Mouse (Mus musculus): Measurements from ENCODE around the gene Phlda3. TPM values are rescaled to one million over a fixed set of nuclear protein-coding genes. Genes with fewer than 3 reads are reported as not detected.
A peak's percentile ranks its signal among the peaks of the same experiment; 100 is the strongest.

The Phlda3 gene
- total RNA-seq, 4 experiments from 2014 or later, result 33.0 to 80.7 (median 38.4) TPM

DNA sequence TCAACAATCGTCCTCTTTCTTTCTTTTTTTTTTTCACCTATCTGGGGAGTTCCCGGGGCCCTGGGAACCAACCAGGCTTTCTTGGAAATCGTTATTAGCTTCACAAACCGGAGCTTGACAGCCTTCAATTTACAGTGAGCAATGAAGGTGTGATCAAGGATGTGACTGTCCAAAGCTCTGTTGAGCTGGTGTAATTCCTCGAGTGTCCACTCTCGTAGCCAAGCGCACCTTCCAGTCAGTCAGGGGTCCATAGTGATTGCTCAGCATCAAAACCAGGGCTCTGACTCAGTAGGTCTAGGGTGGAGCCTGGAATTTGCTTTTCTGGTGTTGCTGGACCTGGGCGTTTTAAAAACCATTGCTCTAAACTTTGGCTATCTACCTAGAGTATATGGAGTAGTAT is 5.7 kb upstream of the Phlda3 start:
- DNase-seq, result no peak

GRCm38 (mm10) chr1:135761728-135762127 is 4.2 kb upstream of the Phlda3 start:
- DNase-seq, result no peak

GRCm38 (mm10) chr1:135763503-135764205 is 2.3 kb upstream of the Phlda3 start:
- DNase-seq, result no peak

DNA sequence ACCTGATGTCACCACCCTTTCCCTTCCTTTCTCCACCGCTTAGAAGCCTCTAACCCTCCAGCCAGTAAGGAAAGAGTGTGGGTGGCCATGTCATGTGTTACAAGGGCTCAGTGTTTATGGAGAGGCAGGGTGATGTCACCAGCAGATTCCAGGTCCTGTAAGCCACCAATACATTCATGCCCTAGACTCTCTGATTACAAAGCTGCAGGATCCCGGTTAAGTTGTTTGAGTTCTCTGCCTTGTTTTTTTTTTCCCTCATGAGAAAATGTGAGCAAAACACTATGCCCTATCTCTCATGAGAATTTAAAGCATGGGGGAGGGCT is 1.8 kb upstream of the Phlda3 start:
- DNase-seq, result no peak

DNA sequence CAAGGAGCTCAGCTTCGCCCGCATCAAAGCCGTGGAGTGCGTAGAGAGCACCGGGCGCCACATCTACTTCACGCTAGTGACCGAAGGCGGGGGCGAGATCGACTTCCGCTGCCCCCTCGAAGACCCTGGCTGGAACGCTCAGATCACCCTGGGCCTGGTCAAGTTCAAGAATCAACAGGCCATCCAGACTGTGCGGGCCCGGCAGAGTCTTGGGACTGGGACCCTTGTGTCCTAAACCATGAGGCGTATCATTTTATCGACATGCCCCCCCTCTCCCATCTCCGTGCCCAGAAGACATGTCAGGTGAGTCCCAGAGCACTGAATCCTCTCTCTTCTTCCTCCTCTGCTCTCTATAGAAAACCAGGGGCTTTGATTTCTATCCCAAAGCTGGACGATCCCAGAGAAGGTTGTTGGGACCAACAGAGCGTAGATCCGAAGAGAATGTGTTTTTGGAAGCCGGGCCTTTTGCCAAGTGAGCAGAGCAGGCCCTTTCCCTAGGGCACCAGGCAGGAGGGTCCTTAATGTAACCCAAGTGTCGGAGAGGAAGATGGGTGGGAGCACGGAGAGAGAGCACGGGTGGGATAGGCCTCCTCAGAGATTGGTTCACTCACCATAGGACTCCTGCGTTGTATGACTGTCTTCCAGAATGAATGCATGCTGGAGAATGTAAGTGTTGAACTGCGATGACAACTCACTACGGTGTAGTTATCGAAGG is 830 bp downstream of the Phlda3 start:
- no peak for DNase-seq

GRCm38 (mm10) chr1:135767324-135767890 is 1.5 kb downstream of the Phlda3 start:
- DNase-seq, result no peak

GRCm38 (mm10) chr1:135768400-135768799 is 2.5 kb downstream of the Phlda3 start:
- no peak for DNase-seq

DNA sequence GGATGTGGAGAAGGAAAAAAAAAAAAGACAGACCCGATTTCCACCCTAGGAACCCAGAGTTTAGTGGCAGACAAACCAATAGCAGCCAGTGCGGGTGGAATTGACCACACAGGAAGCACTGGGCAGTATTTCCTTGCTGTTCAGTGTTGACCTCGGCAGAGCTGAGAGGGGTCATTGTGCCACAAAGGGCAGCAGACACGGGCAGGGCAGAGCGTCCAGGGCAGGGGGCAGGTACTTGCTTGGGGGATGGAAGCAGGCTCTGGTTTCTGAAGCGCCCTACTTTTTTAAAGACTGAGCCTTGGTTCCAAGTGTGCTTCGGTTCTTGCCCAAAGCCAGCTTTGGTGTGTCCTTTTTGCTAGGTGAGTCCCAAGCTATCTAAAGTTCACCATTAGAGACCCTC is 4.3 kb downstream of the Phlda3 start:
- no peak for DNase-seq

DNA sequence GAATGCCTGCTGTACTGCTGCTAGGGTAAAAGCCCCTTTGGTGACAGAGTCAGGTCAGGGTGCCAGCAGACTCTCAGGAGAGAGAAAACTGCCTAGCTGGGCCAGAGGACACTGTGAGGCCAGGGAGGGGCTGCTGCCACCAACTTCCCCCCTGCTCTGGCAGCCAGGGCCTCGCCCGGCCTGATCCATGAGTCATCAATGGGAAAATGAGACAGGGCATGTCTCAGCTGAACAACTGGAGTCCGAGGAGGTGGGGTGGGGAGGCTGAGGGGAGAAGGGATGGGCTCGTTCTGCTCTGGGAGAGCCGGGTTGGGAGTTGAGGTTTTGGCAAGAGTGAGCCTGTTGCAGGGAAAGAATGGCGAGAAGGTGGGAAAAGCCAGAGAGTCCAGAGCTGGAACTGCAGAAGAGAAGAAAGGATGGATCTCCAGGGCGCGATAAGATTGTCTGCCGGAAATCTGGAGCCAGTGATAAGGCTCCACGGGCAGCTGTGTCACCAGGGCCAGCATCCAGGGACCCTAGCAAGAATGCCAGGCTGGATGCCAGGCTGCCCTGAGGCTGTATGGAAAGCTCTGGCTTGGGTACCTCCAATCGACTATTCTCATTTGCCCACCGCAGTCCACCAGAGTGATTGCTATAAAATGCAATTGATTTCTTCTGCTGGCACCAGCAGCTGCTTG is 5.1 kb downstream of the Phlda3 start:
- peak; percentile 45 for DNase-seq

- DNase-seq, result no peak
These were observed 5.7 kb downstream of the Phlda3 start for GRCm38 (mm10) chr1:135771573-135771970.

DNA sequence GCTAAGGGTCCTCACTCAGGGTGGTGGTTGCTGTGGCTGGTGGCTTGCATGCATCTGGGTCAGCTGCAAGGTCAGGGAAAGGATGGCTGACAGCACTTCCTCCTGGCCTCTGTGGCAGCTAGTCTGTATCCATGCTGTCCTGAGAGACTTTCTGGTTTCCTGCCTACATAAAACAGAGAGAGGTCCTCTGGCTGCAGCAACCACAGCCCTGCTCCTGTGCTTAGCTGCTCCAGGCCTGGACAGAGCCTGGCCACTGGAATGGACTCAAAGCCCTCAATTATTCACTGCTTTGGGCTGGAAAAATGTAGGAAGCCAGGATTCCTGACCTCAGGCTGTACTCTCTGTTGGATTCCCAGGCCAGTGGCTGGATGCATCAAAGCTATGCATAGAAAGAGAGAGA is 10.7 kb downstream of the Phlda3 start:
- DNase-seq, result no peak

GRCm38 (mm10) chr1:135777046-135777445 is 11.1 kb downstream of the Phlda3 start:
- DNase-seq, result no peak

GRCm38 (mm10) chr1:135778780-135779535 is 13.0 kb downstream of the Phlda3 start, which contains the start of gene Tnni1:
TSS of gene Tnni1 (plus strand) at chr1:135779434.
- DNase-seq, result no peak

DNA sequence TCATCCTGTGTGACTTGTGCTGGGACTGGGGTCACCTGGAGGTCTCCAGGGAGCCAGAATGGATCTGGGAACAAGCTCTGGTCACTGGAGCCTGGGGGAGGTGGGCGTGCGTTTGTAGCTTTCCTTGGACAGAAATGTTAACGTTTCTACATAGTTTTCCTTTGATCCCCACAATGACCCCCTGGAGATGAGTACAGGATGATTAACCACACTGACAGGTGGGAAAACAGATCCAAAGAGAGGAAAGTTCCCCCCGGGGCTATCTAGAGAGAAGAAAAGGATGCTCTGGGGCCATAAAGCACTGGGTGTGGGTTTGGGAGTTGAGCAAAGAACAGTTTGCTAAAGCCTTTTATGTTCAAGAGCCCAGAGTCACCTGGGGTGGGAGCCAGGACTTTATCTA is 14.7 kb downstream of the Phlda3 start:
- no peak for DNase-seq

- DNase-seq, result no peak
These were observed 15.3 kb downstream of the Phlda3 start for GRCm38 (mm10) chr1:135781220-135781619.

GRCm38 (mm10) chr1:135782816-135783215 is 16.9 kb downstream of the Phlda3 start:
- no peak for DNase-seq

DNA sequence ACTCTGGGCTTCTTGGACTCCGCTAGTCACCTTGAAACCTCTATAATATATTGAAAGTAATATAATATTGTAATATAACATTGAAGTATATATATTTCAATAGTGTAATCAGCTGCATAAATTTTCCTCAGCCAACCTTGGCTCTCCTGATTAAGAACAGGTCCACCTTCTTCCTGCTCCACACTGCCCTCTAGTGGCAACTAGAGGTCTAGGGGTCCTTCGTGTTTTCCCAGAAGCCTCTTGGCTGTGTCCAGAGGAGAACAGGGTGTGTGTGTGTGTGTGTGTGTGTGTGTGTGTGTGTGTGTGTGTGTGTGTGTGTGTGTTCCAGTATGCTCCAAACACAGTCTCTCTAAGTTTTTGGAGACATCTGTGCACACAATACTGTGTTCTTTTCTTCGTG is 21.9 kb downstream of the Phlda3 start:
- DNase-seq, result peak; percentile 49

GRCm38 (mm10) chr1:135788708-135789107 is 22.8 kb downstream of the Phlda3 start:
- DNase-seq, result no peak

DNA sequence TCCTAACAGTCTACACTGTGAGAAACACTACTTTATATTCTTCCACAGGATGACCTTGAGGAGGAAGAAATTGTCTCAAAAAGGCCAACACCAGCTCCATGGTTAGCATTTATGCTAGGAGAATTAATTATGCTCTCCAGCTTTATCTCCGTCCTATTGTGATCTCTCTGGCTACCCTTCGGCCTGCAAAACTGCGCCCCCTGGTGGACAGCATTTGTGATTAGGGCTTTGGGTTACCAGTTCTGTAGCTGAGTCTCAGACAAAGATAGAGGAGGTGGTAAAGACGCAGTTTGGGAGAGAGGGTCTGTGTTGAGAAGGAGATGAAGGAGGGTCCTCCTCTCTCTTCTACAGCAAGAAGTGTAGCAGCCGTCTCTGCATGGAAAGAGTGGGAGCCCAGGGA is 23.9 kb downstream of the Phlda3 start:
- no peak for DNase-seq

GRCm38 (mm10) chr1:135792143-135792939 is 26.4 kb downstream of the Phlda3 start:
- no peak for DNase-seq

DNA sequence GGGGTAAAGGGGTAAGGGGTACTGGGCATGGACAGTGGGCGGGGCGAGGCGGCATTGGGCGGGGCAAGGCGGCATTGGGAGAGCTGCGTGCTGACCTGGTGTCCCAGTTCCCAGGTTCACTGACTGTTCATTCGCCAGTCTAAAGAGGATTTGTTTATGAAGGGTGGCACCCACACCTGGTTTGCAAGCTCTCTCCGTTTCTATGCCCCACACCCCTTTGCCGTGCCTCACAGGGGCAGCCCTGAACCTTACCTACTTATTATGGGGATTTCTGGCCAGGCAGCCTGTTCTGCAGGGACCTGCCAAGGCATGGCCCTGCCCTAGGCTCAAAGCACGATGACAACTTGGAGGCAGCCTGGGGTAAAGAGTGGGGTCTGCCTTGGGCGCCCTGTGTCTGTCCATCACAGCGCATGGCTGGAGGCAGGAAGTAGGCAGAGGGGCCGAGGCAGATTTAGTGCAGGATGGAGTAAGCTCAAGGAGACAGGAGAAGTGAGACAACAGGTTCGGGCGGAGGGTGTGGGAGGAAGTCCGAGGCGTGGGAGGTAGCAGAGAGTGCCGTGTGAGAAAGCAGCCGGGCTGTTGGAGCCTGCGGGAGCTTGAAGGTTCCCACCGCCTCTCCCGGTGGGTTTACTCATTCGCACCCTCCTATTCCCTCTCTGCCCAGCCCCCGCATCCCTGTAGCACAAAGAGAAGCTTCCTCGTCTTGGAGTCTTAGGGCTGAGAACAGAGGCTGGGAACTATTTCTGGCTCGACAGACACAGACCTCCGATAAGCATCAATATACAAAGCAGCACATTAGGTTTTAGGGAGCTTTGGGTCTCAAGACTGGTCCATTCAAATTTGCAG is 27.7 kb downstream of the Phlda3 start:
- no peak for DNase-seq
